Mouse (Mus musculus) heart, adult 8-10 months (tissue): ENCODE data around the gene Plekhg4. TPM values are rescaled to one million over a fixed set of nuclear protein-coding genes. Genes with fewer than 3 reads are reported as not detected.

Experiments
- DNase-seq: peaks from one replicate; pipeline ENCODE4 v3.0.0; 2022; ENCODE audit warnings: low spot score
- total RNA-seq, 4 experiments: library from RNA; stranded (reverse); gene quantifications; 2 replicates each; pipeline ENCODE4 v1.2.4; 2022

Gene Plekhg4
- total RNA-seq, 4 experiments from 2014 or later = not detected

DNA sequence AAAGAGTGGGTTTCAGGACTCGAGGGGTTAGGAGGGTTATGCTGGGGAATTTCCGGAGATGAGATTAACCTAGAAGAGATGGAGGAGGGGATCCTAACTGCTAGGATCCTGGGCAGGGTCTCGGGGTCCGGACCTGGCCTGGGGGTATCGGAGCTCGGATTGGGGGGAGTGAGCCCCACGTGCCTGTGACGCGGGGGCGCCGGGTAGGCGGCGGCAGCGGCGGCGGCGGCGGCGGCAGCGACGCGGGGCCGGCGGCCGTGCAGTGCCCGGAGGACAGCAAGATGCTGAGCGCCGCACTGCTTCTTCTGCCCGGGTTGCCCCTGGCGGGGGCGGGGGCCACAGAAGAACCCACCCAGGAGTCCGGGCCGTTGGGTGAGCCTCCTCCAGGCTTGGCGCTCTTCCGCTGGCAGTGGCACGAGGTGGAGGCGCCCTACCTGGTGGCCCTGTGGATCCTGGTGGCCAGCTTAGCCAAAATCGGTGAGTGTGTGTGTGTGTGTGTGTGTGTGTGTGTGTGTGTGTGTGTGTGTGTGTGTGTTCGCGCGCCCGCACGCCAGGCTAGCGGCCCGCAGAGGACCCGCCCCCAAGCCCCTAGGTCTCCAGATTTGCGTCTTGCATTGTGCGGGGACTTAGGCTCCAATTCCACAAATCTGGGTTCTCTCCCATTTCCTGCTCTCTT lies 23.8 kb upstream of the Plekhg4 start:
- no peak for DNase-seq

GRCm38 (mm10) chr8:105350186-105350585 lies 22.9 kb upstream of the Plekhg4 start:
- DNase-seq = no peak

GRCm38 (mm10) chr8:105353583-105354135 lies 19.4 kb upstream of the Plekhg4 start:
- DNase-seq = no peak

- DNase-seq = no peak
Observed at GRCm38 (mm10) chr8:105354549-105354948, 18.5 kb upstream of the Plekhg4 start.

DNA sequence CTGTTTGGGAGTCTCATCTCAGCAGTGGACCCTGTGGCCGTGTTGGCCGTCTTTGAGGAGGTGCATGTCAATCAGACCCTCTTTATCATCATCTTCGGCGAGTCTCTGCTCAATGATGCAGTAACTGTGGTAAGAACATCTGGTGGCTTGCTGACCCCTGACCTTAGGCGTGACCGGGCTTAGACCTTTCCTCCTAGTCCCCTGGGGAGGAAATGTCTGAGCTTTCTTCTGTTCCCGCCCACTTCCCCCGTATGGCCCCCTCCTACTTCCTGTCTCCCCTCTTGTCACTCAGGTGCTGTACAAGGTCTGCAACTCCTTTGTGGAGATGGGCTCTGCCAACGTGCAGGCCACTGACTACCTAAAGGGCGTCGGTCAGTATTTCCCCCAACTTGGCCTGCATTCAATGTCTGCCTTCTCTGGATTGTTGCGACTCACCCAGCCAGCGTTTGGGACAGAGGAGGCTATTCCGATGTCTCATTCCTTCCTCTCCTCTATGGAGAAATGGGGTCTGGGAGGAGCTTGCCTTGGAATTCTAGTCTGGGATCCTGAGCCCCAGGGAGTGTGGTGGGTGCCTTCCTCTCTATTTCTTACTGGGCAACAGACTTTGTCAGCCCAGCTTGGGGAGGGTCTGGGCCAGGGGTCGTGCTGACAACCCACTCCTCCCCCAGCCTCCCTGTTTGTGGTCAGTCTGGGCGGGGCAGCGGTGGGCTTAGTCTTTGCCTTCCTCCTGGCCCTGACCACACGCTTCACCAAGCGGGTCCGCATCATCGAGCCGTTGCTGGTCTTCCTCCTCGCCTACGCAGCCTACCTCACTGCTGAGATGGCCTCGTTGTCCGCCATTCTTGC lies 17.7 kb upstream of the Plekhg4 start:
- DNase-seq = peak; percentile 61

DNA sequence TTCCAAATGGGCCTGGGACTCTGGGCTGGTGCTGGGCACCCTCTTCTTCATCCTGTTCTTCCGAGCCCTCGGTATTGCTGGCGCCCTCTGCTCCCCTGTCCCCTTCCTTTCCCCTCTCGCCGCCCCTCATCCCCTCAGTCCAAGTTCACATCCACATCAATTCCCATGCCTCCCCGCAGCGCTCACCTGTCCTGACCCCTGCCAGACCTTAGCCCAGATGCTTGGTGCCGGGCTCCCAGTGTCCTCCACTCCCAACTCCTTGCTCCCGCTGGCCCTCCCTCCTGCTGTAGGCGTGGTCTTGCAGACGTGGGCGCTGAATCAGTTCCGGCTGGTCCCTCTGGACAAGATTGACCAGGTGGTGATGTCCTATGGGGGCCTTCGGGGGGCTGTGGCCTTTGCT lies 16.4 kb upstream of the Plekhg4 start:
- DNase-seq = no peak

- DNase-seq = no peak
Observed at GRCm38 (mm10) chr8:105359208-105359607, 13.9 kb upstream of the Plekhg4 start.

DNA sequence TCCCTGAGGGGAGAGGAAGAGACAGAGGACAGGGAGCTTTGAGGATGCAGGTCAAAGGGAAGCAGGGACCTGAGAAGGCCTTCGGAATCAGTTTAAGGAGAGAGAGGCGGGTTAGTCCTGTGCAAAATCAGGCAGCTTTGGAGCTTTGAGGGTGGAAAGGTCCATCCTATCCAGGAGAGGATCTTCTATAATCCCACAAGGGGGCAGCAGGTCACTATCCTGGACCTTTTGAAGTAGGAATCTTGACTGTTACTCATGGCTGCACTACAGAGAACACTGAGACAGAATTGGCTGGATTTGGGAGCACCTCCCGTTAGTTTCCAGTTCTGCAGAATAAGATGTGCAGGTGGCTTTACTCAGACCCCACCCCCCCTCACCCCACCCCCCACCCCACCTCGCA lies 13.4 kb upstream of the Plekhg4 start:
- DNase-seq = no peak

GRCm38 (mm10) chr8:105361751-105362702 lies 11.0 kb upstream of the Plekhg4 start:
- DNase-seq = peak; percentile 49

DNA sequence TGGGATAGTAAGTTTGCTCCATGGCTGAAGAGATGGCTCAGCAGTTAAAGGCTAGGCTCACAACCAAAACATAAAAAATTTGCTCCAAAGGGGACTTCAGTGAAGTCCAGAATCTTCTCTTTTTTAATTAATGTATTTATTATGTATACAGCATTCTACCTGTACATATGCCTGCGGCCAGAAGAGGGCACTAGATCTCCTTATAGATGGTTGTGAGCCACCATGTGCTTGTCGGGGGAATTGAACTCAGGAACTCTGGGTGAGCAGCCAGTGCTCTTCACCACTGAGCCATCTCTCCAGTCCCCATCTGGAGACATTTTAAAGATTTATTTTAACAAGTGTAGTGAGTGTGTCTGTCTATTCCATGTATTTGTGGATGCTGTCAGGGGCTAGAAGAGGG lies 6.0 kb upstream of the Plekhg4 start:
- no peak for DNase-seq

GRCm38 (mm10) chr8:105372473-105372872 lies 601 bp upstream of the Plekhg4 start:
- DNase-seq = no peak

GRCm38 (mm10) chr8:105374513-105374966 lies 1.5 kb downstream of the Plekhg4 start:
- no peak for DNase-seq

DNA sequence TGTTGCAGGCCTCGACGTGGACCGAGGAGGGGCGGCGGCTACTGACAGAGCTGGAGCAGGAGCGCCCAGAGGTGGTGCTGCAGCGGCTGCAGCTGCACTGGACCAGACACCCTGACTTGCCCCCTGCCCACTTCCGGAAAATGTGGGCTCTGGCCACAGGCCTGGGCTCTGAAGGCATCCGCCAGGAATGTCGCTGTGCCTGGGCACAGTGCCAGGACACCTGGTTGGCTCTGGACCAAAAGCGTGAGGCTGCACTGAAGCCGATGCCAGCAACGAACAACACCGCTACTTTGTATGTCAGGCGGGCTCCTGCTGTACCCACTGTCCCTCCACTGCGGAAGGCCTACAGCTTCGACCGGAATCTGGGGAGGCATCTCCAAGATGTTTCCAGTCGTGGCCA lies 5.6 kb downstream of the Plekhg4 start:
- DNase-seq = no peak

- DNase-seq = no peak
Observed at GRCm38 (mm10) chr8:105380308-105380707, 7.2 kb downstream of the Plekhg4 start.

DNA sequence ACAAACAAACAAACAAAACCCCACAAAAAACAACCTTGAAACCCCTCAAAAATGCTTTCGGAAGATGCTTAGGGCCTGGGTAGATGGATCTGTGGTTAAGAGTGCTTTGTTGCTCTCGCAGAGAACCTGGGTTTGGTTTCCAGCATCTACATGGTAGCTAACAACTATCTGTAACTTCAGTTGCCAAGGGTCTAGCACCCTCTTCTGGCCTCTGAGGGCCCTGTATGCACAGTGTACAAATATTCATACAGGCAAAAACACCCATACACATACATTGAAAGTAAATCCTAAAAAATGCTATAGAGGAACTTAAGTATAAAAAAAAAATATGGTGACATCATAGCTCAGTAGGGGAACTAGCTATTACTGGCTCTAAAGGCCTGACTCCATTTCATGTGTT lies 11.0 kb downstream of the Plekhg4 start:
- DNase-seq = no peak

DNA sequence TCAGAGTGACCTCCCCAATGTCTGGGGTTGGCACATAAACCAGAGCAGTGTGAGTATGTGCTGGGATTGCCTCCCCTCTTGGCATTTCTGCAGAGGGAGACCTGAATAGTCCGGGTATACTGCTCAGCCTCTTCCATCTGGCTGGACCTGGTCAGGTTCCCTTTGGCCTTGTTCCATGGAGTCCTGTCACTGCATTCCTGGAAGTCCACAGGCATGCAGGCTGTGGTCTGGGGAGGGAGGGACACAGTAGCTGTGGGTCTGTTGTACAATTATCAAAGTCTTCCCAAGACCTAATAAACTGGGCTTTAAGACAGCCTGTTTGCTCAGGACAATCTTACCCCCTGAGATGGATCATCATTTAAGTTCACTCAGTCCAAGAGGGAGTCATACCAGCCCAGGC lies 14.1 kb downstream of the Plekhg4 start:
- no peak for DNase-seq

- DNase-seq = peak; percentile 62
Observed at GRCm38 (mm10) chr8:105389096-105389495, 16.0 kb downstream of the Plekhg4 start.

DNA sequence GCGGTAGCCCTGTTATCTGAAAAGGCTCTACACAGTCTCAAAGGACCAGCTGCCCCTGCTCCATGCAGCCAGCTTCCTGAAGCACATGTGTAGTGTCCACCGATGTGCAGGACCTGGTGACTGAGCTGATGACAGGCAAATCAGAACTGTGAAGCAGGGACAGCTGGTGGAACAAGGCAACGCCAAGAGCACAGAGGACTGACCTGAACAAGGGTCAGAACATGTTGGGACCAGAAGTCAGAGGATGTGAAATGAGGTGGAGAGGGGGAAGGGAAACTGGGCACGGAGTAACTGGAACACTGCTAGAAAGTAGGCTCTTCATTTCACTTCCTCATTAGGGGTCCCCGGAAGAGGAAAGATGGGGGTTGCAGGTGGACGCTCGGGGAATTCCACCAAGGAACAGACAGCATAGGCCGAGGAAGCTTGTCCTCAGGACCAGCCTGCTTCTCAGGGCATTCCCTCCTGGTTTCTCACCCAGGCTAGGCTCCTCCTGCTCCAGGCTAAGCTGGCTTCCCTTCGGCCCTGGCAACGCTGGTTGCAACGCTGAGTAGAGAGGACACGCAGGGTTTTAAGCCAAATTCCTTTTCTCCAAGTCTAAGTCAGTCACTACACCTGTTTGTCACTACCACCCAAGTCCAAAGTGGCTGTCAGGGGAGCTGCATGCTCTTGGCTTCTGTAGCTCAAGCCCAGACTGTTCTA lies 20.2 kb downstream of the Plekhg4 start:
- peak; percentile 14 for DNase-seq

GRCm38 (mm10) chr8:105393915-105394314 lies 20.8 kb downstream of the Plekhg4 start:
- DNase-seq = no peak

- peak; percentile 68 for DNase-seq
Observed at GRCm38 (mm10) chr8:105397747-105398146, 24.7 kb downstream of the Plekhg4 start.

- no peak for DNase-seq
Observed at GRCm38 (mm10) chr8:105400016-105400415, 26.9 kb downstream of the Plekhg4 start.
